Mouse (Mus musculus) CD4-positive helper T cell, adult 2 months (primary cell): ENCODE measurements around the gene Kdm4a.

Experiments used
- DNase-seq: peaks from one replicate; pipeline ENCODE4 v3.0.0-alpha.2; 2012; ENCODE audit warnings: low read depth, missing footprints, low spot score

The Kdm4a gene

DNA sequence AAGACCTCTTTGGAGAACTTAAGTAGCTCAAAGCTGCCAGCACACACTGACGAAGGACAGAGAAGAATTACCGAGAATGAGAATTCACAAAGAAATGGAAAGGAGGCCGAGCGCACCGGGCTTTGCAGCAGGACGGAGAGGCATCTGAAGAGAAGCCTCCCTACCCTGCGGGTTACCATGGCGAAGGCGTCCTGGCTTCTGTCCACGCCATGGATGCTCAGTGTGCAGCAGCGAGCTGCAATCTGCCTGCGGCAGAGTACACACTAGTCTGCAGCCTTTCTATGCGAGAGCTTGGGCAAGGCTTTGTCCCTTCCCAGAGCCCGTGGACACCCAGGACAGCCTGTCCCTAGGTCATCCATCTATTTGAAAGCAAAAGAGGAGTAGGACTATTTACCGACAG lies 23.3 kb downstream of the Kdm4a start:
- DNase-seq: no peak

DNA sequence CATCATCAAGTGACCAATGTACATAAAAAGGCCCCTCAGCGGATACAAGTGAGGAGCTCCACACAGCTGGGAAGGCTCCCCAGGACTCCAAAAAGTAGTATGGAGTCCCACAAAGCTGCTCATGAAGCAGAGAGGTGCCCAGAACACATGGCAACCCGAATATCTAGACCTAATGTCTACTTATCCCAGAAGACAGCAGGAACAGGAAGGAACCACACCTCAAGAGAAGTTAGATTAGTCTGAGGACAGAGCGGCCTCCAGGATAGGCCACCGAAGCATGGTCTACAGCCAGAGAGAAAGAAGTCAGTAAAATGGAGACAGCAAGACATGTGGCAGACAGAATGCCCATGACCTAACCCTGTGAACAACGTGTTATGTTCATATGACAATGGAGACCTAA lies 25.0 kb downstream of the Kdm4a start:
- no peak for DNase-seq

DNA sequence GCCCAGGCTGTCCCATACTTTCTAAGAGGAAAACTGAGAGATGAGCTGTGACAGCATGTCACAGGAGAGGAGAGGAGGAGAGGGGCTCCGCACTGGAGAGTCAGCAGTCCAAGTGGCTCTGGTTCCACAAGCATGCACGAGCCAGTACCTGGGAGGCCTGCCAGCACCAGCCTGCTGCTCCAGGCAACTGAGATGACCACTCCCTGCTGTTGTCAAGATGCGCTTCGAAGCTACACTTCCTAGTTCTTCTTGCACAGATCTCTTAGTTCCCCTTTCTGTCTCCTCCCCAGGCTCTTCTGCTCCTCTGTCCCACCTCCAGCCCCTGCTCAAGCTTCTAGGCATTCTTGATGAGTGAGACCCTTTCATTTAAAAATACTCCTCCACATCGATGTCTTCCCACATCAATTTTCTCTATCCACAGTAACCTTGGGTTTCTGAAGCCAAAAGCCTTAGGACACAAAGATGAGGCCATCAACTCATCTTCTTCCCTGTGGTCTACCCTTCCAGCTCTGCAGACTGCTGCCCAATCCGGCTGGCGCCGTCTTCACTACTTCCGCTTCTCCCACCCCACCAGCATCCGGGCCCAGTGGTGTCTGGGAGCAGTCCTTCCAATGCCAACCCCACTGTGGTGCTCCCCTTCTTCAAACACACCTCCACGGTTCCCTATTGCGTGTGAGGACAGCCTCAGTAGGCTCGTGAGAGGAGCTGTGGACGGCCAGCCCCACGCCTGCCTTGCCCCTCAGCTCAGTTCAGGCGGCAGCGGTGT lies 27.6 kb downstream of the Kdm4a start:
- no peak for DNase-seq

DNA sequence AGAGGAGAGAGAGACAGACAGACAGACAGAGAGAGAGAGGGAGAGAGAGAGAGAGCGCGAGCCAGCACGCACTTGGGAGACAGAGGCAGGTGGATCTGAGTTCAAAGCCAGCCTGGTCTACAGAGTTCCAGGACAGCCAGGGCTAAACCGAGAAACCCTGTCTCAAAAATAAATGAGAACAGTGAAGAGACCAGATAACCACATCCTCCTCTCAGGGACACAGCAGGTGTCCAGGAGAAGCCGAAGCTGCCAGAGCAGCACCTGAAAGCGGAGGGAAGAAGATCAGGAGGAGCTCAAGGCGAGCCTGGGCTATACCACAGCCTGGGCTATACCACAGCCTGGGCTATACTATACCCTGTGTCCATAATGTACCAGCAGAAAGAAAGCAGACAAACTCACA lies 29.0 kb downstream of the Kdm4a start:
- DNase-seq: no peak

DNA sequence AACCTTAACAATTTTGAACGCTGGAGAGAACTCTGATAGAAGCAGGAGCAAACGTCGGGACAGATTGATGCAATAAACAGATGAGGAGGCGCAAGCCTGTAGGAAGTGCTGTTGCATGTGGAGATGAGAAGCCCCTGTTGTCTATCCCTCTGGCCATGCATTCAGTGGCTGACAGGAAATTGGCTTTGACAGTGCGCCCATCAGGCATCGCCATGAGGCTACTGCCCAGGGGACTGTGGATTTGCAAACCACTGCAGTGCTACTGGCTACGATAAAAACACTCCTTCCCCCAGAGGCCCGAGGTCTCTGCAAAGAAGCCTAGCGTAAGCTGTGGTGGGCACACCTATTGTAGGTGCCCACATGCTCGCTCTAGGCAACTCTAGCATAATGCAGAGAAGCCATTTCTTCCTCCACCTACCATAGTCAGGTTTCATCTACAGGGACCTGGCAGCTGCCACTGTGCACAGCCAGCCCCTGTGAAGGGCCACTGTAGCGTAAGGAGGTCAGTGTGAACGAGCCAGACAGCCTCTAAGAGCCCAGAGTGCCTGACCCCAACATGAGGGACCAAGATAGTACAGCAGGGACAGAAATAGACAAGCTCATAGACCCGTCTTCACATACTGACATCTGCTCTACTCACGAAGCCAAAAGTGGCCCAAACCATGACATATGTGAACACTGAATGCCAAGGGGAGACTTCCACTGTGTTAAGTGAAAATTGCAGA lies 29.7 kb downstream of the Kdm4a start:
- DNase-seq: no peak

DNA sequence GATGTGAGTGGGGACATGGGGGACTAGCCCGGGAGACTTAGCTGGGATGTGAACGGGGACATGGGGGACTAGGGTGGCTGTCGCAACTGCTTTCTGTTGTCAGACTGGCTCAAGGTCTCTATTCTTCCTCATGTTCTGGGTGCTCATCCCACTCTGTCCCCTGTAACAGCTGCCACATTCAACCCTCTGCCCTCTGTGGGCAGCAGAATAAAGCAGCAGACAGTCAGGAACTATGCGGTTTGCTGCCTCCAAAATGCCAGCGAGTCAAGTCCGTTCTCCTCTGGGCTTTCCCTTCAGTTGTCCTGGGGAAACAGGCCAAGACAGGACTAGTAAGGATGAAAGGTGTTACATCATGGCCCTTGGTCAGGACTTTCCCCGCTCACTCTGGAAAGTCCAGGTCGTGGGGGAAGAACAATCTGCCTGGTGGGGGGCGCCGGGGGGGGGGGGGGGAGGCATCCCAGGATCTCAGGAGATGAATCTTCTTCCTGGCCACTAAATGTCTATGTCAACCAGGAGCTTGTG lies 30.7 kb downstream of the Kdm4a start:
- no peak for DNase-seq

DNA sequence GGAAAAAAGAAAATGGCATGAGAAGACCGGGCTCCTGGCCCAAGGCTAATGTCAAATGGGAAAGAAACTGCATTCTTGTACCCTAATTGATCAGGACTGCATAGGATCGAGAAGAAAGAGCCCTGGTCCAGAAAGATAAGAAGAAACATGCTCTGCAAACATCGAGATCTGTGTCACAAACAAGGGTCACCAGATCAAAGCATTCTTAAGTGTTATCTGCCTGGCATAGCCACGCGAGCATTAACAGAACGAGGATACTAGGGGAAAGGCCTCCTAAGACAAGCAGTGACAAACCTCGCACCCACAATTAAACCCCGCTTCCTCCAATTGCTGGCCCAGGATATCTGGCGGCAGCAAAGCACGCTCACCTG lies 31.5 kb downstream of the Kdm4a start:
- DNase-seq: no peak

DNA sequence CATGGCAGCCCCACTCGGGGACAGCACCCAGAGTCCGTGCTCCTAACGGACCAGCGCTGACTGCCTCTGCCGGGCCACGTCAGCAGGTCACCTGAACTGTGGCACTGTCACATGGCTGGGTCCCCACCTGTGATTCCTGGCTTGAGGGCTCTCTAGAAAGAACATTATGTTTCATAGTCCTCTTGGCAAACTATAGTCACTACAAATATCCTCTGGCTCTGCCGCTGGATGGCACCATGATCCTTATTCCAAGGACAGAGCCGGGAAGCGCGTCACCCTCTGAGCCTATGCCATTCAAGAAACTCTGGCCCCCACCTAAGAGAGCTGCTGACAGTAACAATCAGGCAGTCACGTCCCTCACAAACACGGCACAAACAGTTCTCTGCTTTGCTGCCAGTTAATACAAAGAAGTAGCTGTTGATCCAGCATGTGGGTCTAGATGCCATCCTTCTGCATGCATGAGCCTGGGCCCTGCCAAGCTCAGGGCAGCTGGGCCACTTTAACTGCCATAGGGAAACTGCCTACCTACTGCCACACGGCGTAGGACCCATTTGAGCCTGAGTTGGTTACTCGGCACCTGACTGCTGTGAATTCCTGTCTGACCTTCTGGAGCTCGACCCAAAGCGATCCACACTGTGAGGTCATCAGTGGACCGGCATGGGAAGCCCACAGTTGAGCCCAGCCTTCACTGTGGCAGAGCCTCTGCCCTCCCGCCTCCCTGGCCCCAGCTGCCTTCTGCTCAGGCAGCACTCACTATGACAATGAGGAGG lies 32.1 kb downstream of the Kdm4a start:
- DNase-seq: no peak

DNA sequence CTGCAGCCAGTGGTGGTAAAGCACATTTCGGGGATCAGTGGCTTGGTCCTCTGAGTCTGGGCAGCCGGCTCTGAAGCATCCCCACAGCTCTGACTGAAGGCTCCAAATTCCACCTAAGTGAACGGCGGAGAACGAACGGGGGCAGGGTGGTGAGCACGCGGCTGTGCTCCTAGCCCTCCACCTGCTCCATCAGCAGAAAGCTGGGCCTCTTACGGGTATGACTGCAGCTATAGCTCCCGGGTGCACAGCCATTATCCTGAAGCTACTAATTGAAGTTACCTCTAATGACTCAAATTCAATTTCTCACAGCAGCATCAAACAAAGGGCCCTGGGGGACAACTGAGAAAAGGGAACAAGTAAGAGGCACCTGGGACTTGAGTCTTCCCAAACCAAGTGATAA lies 32.8 kb downstream of the Kdm4a start:
- no peak for DNase-seq

DNA sequence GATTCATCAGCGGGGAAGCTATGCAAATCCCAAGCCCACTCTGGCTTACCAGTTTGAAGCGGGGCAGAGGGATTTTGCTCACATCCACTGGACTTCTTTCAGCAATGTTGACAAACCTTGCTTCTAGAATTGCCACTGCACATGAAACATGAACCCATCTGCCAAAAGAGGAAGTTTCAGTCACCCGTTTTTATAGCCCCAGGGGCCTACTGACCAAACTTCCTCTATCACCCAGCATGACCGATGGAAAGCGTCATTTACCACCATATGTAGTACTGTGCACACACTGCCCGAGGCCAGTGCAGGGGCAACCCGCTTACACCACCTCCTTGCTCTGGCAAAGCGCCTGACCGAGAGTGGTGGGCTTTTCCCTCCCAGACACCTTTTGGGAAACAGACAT lies 35.5 kb downstream of the Kdm4a start:
- DNase-seq: no peak

DNA sequence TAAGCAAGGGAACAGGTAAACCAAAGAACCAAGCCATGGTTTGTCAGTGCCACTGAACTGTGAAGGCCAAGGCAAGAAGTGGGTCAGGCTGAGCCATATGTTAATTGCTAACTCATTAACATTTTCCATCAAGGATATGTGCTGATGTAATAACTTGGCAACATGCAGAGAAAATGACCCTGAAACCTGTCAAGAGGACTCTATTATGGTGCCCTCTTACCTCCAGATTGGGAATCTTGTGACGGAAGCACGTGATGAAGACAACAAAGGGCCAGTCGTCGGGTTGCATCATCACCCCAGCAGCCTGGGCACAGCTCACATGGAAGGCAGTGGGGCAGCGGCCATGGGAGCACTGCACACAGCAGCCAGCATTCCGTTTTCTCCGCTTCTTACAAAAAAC lies 36.2 kb downstream of the Kdm4a start:
- DNase-seq: no peak

DNA sequence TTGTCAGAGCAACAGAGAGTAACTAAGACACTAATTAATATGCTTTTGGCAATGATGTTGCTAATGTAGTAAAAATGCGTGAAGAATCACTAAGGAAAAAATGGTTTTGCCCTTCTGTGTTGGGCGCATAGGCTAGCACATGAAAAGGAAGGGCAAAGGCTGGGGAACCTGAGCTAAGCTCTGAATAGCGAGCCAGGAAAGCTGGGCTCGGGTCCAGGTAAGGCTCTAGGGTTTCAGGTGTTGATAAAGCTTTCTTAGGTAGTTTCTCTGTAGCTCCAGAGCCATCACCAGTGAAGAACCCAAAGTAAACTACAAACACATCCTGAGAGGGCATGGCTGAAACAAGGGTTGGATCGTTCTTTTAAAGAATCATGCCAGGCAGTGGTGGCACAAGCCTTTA lies 38.3 kb downstream of the Kdm4a start:
- no peak for DNase-seq

DNA sequence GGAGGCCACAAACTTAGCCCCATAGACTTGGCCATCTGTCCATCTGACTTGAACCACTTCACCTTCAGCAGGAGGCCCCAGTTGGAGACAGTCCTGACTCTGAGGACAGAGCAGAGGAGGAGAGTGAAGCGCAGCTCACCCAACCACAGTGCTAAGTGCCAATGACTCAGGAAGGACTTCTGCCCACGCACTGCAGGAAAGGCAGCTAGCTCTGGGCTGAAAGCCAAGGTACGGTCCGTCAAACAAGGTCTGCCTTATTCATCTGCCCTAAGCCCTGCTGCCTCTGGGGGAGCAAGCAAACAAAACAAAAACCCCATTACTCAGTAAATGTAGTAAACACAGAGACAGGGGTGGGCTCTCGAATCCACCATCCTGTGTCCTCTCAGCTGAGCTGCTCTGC lies 41.0 kb downstream of the Kdm4a start:
- DNase-seq: no peak

DNA sequence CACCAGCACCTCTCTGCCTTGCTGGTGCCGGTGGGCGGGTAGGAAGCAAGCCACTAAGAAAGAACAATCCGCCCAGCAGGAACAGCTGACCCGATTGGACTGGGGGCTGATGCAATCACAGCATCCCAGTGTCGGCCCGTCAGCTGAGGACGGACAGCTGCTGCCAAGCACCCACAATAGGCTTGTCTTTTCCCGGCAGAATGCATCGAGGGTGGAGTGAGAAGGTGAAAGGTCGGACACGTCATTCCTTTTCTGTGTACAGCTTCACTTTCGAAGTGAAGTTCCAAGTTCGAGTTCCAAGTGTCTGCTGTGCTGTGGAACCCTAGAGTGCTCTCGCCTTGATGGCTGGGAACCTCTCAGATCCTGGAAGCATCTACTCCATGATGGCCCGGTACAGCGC lies 42.0 kb downstream of the Kdm4a start:
- no peak for DNase-seq

DNA sequence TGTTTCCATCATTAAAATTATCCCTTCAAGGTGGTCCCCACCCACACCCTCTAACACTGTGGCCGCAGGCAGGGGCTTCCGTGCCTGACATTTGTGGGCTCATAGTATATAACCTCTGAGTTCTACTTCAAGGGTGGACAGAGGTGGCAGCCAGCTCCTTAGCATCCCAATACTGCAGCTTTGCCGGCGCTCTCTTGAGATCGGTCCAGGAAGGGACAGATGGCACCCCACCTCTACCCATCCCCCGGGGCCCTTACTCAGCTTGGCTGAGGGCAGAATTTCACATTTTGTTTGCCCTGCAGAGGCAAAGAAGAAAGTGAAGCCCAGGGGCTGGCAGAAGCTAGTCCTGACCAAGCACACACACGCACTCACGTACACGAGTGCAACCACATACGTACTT lies 42.5 kb downstream of the Kdm4a start:
- DNase-seq: no peak

DNA sequence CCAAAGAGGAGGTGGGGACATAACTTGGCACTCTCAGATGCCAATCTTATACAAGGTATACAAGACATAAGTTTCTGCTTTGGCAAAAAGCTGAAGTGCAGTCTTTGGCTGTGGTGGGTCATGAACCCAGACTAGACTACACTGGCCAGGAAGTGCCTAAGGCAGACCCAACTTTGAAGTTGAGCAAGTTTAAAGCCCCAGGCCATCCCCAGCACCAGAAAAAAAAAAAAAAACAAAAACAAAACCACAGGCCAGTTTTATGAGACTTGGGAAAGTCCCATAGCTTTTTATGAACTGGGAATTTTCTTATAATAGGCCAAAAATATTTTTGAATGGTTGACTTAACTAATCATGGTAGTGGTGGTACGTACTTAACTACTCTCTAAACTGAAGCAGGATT lies 44.4 kb downstream of the Kdm4a start:
- no peak for DNase-seq

DNA sequence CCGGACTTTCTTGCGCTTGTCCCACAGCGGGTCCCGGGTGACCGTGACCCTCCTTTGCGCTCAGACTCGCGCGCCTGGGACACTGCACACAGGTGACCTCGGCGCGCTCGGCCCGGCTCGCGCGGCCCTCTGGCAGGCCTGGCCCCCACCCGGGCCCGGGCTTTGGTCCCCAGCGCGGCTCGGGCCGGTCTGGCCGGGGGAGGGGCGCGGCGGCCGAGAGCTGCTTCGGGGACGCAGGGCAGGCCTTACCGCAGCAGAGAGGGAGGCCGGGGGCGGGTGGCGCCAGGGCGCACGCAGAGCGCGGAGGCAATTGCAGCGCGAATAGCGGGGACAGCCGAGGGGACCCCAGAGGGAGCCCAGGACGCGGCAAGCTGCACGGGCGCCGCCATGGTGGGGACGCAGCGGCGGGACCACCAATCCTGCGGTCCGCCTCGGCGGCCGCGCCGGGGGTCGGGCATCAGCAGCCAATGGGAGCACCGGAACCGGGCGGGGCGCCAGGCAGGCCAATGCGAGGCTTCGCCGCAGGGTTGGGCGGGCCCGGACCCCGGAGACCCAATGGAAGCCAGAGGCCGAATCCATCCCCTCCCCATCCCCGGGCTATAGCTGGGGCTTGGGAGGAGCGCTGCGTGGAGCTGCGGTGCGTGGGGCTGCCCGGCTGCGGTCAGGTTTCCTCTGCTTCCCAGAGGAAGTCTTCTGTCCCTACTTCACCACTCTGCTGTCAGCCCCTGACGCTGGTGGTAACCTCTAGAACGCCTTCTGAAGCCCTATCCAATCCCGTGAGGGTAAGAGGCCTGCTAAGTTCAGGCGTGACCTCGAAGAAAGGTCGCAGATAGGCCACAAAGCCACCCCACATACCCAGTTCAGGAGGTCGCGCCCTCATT lies 45.1 kb downstream of the Kdm4a start, which contains the start of gene St3gal3:
TSS of gene St3gal3 (minus strand) at position 430 of the 881 bp plus-strand sequence.
- DNase-seq: peak; percentile 85

DNA sequence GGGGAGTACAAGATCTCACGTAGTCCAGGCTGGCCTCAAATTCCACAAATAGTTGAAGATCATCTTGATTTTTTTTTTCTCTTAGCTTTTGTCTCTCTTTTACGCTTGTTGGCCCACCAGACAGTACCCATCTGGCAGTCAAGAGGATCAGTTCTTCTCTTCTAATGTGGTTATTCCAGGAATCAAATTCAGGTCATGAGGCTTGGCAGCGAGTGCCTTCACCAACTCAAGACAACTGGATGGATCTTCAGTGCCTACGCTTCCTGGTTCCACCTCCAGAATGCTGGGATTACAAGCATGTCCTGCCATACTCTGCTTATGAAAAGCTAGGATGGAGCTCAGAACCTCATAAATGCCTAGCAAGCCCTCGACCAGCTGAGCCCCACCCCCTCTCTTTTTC lies 48.5 kb downstream of the Kdm4a start:
- no peak for DNase-seq

DNA sequence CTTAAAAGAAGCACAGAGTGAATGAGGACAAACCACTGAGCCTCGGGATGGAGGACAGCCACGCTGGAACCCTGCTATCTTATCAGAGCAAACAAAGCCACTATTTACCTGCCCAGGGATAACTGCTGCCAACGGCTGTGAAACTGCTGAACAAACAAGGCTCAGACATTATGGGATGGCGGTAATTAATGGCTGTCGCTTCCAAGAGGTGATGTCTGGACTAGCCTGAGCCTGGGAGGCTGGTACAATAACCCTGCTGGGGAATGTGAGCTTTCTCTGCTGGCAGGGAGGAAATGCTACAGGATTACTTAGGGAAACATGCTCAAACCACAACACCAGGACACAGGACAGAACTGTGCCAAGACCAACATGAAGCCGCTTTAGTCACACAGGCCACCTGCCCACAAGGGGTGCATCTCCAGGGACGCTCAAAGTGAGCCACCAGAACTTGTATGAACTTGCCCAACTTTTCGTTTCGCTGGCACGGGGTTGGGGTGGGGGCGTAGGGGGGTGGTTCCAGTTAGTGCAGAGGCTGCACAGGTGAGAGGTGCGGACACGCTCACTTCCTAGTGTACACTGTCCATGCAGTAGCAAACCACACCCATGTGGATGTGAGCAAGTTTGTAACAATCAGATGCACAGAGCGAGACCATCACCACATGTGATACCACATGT lies 56.7 kb downstream of the Kdm4a start:
- no peak for DNase-seq

DNA sequence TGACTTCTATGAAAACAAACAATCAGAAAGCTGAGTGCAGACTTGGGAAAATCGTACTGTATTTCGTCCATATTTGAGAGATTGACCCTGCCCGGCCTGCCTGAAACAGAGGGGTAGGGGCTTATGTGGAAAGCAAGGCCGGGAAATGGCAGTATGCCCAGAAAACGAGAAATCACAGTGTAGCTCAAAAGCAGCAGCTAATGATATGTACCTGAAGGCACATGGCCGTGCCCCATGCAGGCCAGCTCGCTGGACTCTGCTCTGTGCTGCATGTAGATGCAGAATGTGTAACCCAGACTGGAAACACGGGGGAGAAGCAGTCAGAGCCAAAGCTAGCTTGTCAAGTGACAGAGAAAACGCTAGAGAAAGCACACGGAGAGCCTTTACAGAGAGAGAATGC lies 57.8 kb downstream of the Kdm4a start:
- DNase-seq: no peak

DNA sequence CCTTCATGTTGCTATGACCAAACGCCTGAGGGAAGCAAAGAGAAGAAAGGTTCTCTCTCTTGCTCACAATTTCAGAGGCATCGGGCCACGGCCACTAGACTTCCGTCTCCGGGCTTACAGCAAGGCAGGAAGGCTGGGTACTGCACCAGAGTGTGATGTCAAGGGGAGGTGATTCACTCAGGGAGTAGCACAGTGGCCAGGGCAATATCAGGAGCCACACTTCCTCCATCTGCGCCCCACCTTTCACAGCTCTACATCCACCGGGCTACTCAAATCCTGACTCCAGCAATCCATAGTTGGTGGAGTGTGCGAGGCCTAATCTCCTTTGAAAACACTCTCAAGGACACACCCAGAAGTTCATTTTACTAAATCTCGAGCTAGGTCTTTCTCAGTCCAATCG lies 62.3 kb downstream of the Kdm4a start:
- DNase-seq: no peak
